Mouse (Mus musculus): ENCODE data around the gene Nrros. TPM values are rescaled to one million over a fixed set of nuclear protein-coding genes. Genes with fewer than 3 reads are reported as not detected.
"Not testable (repeated sequence)": the region's sequence is repeated elsewhere in the genome, so short reads cannot be mapped to it uniquely, and the experiment has no call there.

Nrros gene
- total and polyA plus RNA-seq, 2 experiments, result 4.1 to 5.9 TPM

GRCm38 (mm10) chr16:32105698-32106097, 59.7 kb downstream of the Nrros start:
- H3K4me3 ChIP-seq (ENCODE audit: insufficient read depth, low read depth, low read length), result no peak overlapping the region
- DNase-seq (ENCODE audit: extremely low read depth, low read depth, low spot score), result no peak
- H3K4me1 ChIP-seq (ENCODE audit: control insufficient read depth, insufficient read depth, low read length), result no peaks in the 10 kb centered on the region
- TF ChIP-seq CTCF (IDR thresholded peaks at IDR 0.05; ENCODE audit: low read depth, low read length) (peak; percentile 36; the same call in 1 of the 2 replicates), POLR2A (IDR thresholded peaks at IDR 0.05; ENCODE audit: extremely low read depth, insufficient read depth, low read length) (no peak)
- H3K36me3 ChIP-seq (ENCODE audit: control insufficient read depth, insufficient read depth, low read length), result no peaks in the 10 kb centered on the region
- no peak overlapping the region for H3K27ac ChIP-seq (replicated peaks; ENCODE audit: insufficient read depth, low read depth, low read length)
- no peaks in the 10 kb centered on the region for H3K79me2 ChIP-seq (ENCODE audit: control insufficient read depth, insufficient read depth, low read length)
- no peak overlapping the region for H3K9ac ChIP-seq (ENCODE audit: low read depth, low read length)
- no peaks in the 10 kb centered on the region for H3K27me3 ChIP-seq (ENCODE audit: control insufficient read depth, insufficient read depth, low read length)
- 97% methylated on average over 1 of the region's 1 CpGs for WGBS

- no peak for TF ChIP-seq POLR2A (IDR thresholded peaks at IDR 0.05; ENCODE audit: extremely low read depth, insufficient read depth, low read length)
- peaks cover 3% of the 10 kb centered on the region; the same call in 1 of the 2 replicates for H3K4me1 ChIP-seq (ENCODE audit: control insufficient read depth, insufficient read depth, low read length)
- no peaks in the 10 kb centered on the region; the same call in 1 of the 2 replicates for H3K79me2 ChIP-seq (ENCODE audit: control insufficient read depth, insufficient read depth, low read length)
- DNase-seq (ENCODE audit: extremely low read depth, low read depth, low spot score), result no peak
- H3K4me3 ChIP-seq (ENCODE audit: insufficient read depth, low read depth, low read length), result no peak overlapping the region
- no peaks in the 10 kb centered on the region for H3K27me3 ChIP-seq (ENCODE audit: control insufficient read depth, insufficient read depth, low read length)
- WGBS, result 88% methylated on average over 13 of the region's 13 CpGs
- H3K9ac ChIP-seq (ENCODE audit: low read depth, low read length), result no peak overlapping the region
- H3K36me3 ChIP-seq (ENCODE audit: control insufficient read depth, insufficient read depth, low read length), result no peaks in the 10 kb centered on the region
- no peak overlapping the region for H3K27ac ChIP-seq (replicated peaks; ENCODE audit: insufficient read depth, low read depth, low read length)
These were observed 63.1 kb downstream of the Nrros start for GRCm38 (mm10) chr16:32102295-32102694.

GRCm38 (mm10) chr16:32099638-32100150, 65.7 kb downstream of the Nrros start, which contains the start of the genes Pigx and Cep19:
Gene Pigx (minus strand): TSS chr16:32099740.
Gene Cep19 (plus strand): TSS chr16:32099800.
- peak; percentile 77 for DNase-seq (ENCODE audit: extremely low read depth, low read depth, low spot score)
- peak within 1 kb of the TSS; percentile 95 for H3K4me3 ChIP-seq (ENCODE audit: insufficient read depth, low read depth, low read length)
- peak within 1 kb of the TSS; percentile 80 for H3K27ac ChIP-seq (replicated peaks; ENCODE audit: insufficient read depth, low read depth, low read length)
- TF ChIP-seq POLR2A (IDR thresholded peaks at IDR 0.05; ENCODE audit: extremely low read depth, insufficient read depth, low read length), result peak; percentile 58; the same call in 1 of the 2 replicates
- no peak for TF ChIP-seq CTCF (IDR thresholded peaks at IDR 0.05; ENCODE audit: low read depth, low read length)
- H3K79me2 ChIP-seq (ENCODE audit: control insufficient read depth, insufficient read depth, low read length), result no peaks in the 10 kb centered on the region; the same call in 1 of the 2 replicates
- peak within 1 kb of the TSS; percentile 84 for H3K9ac ChIP-seq (ENCODE audit: low read depth, low read length)
- H3K36me3 ChIP-seq (ENCODE audit: control insufficient read depth, insufficient read depth, low read length), result no peaks in the 10 kb centered on the region
- 1% methylated on average over 34 of the region's 34 CpGs for WGBS
- H3K4me1 ChIP-seq (ENCODE audit: control insufficient read depth, insufficient read depth, low read length), result peaks cover 3% of the 10 kb centered on the region; the same call in 1 of the 2 replicates
- H3K27me3 ChIP-seq (ENCODE audit: control insufficient read depth, insufficient read depth, low read length), result no peaks in the 10 kb centered on the region

GRCm38 (mm10) chr16:32098897-32099637, 66.3 kb downstream of the Nrros start:
- Histone ChIP-seq H3K27ac (replicated peaks; ENCODE audit: insufficient read depth, low read depth, low read length) (peak overlapping the region; percentile 80), H3K9ac (ENCODE audit: low read depth, low read length) (peak overlapping the region; percentile 84), H3K27me3 (ENCODE audit: control insufficient read depth, insufficient read depth, low read length) (no peaks in the 10 kb centered on the region), H3K36me3 (ENCODE audit: control insufficient read depth, insufficient read depth, low read length) (no peaks in the 10 kb centered on the region), H3K4me1 (ENCODE audit: control insufficient read depth, insufficient read depth, low read length) (peaks cover 3% of the 10 kb centered on the region; the same call in 1 of the 2 replicates), H3K79me2 (ENCODE audit: control insufficient read depth, insufficient read depth, low read length) (no peaks in the 10 kb centered on the region; the same call in 1 of the 2 replicates), H3K4me3 (ENCODE audit: insufficient read depth, low read depth, low read length) (peak overlapping the region; percentile 95)
- WGBS, result under 1% methylated on average over 39 of the region's 39 CpGs
- peak; percentile 54 for DNase-seq (ENCODE audit: extremely low read depth, low read depth, low spot score)
- TF ChIP-seq POLR2A (IDR thresholded peaks at IDR 0.05; ENCODE audit: extremely low read depth, insufficient read depth, low read length), result no peak; the same call in 1 of the 2 replicates
- no peak for TF ChIP-seq CTCF (IDR thresholded peaks at IDR 0.05; ENCODE audit: low read depth, low read length)

- 87% methylated on average over 2 of the region's 2 CpGs for WGBS
- H3K27ac ChIP-seq (replicated peaks; ENCODE audit: insufficient read depth, low read depth, low read length), result not testable (repeated sequence)
These were observed 67.6 kb downstream of the Nrros start for GRCm38 (mm10) chr16:32097757-32098156.

More at GRCm38 (mm10) chr16:32097757-32098156, 67.6 kb downstream of the Nrros start:
- not testable (repeated sequence) for H3K79me2 ChIP-seq (ENCODE audit: control insufficient read depth, insufficient read depth, low read length); H3K36me3 ChIP-seq (ENCODE audit: control insufficient read depth, insufficient read depth, low read length); H3K27me3 ChIP-seq (ENCODE audit: control insufficient read depth, insufficient read depth, low read length); H3K4me3 ChIP-seq (ENCODE audit: insufficient read depth, low read depth, low read length); H3K9ac ChIP-seq (ENCODE audit: low read depth, low read length); H3K4me1 ChIP-seq (ENCODE audit: control insufficient read depth, insufficient read depth, low read length); DNase-seq (ENCODE audit: extremely low read depth, low read depth, low spot score)

Other genes with a start within 250 kb of the Nrros start
- gene Pigz, start 231.7 kb downstream of the Nrros start, total RNA-seq (2014; rRNA removed), result 0.18 and 0.47 TPM in 2 replicates
- 0.15 and 0.33 TPM in 2 replicates for gene Pigz, start 231.7 kb downstream of the Nrros start, polyA plus RNA-seq (2012; rRNA removed)
- 25.3 and 34.6 TPM in 2 replicates for gene 0610012G03Rik, start 217.1 kb downstream of the Nrros start, total RNA-seq (2014; rRNA removed)
- 61.1 and 63.2 TPM in 2 replicates for gene 0610012G03Rik, start 217.1 kb downstream of the Nrros start, polyA plus RNA-seq (2012; rRNA removed)
- gene Ncbp2, start 217.1 kb downstream of the Nrros start, total RNA-seq (2014; rRNA removed), result 8.4 and 10.5 TPM in 2 replicates
- 6.9 and 8.4 TPM in 2 replicates for gene Ncbp2, start 217.1 kb downstream of the Nrros start, polyA plus RNA-seq (2012; rRNA removed)
- gene Senp5, start 162.3 kb downstream of the Nrros start, total RNA-seq (2014; rRNA removed), result 10.8 and 12.8 TPM in 2 replicates
- 3.6 and 3.7 TPM in 2 replicates for gene Senp5, start 162.3 kb downstream of the Nrros start, polyA plus RNA-seq (2012; rRNA removed)
- gene Pak2, start 86.3 kb downstream of the Nrros start, total RNA-seq (2014; rRNA removed), result 11.0 and 11.8 TPM in 2 replicates
- gene Pak2, start 86.3 kb downstream of the Nrros start, polyA plus RNA-seq (2012; rRNA removed), result 5.8 and 6.3 TPM in 2 replicates
- gene Pigx, start 65.9 kb downstream of the Nrros start, total RNA-seq (2014; rRNA removed), result 37.7 and 40.5 TPM in 2 replicates
- 17.5 and 19.0 TPM in 2 replicates for gene Pigx, start 65.9 kb downstream of the Nrros start, polyA plus RNA-seq (2012; rRNA removed)
- 6.0 and 6.5 TPM in 2 replicates for gene Cep19, start 65.8 kb downstream of the Nrros start, total RNA-seq (2014; rRNA removed)
- 7.6 and 10.1 TPM in 2 replicates for gene Cep19, start 65.8 kb downstream of the Nrros start, polyA plus RNA-seq (2012; rRNA removed)
- gene Bex6, start 14.2 kb upstream of the Nrros start, total RNA-seq (2014; rRNA removed), result not detected in 2 replicates
- not detected in 2 replicates for gene Bex6, start 14.2 kb upstream of the Nrros start, polyA plus RNA-seq (2012; rRNA removed)
- gene Fbxo45, start 81.6 kb upstream of the Nrros start, total RNA-seq (2014; rRNA removed), result 4.4 and 4.5 TPM in 2 replicates
- gene Fbxo45, start 81.6 kb upstream of the Nrros start, polyA plus RNA-seq (2012; rRNA removed), result 1.8 and 2.1 TPM in 2 replicates
- 11.3 and 14.6 TPM in 2 replicates for gene Wdr53, start 81.6 kb upstream of the Nrros start, total RNA-seq (2014; rRNA removed)
- gene Wdr53, start 81.6 kb upstream of the Nrros start, polyA plus RNA-seq (2012; rRNA removed), result 3.7 and 4.1 TPM in 2 replicates
- gene Smco1, start 105.9 kb upstream of the Nrros start, total RNA-seq (2014; rRNA removed), result not detected in 2 replicates
- gene Smco1, start 105.9 kb upstream of the Nrros start, polyA plus RNA-seq (2012; rRNA removed), result not detected in 2 replicates
- 6.2 and 7.3 TPM in 2 replicates for gene Rnf168, start 111.9 kb upstream of the Nrros start, total RNA-seq (2014; rRNA removed)
- gene Rnf168, start 111.9 kb upstream of the Nrros start, polyA plus RNA-seq (2012; rRNA removed), result 5.1 and 6.2 TPM in 2 replicates
- gene Ubxn7, start 166.7 kb upstream of the Nrros start, total RNA-seq (2014; rRNA removed), result 29.7 and 36.8 TPM in 2 replicates
- 1.9 and 2.1 TPM in 2 replicates for gene Ubxn7, start 166.7 kb upstream of the Nrros start, polyA plus RNA-seq (2012; rRNA removed)
- gene Tm4sf19, start 234.9 kb upstream of the Nrros start, total RNA-seq (2014; rRNA removed), result not detected in 2 replicates
- not detected in 2 replicates for gene Tm4sf19, start 234.9 kb upstream of the Nrros start, polyA plus RNA-seq (2012; rRNA removed)